Mouse (Mus musculus): ENCODE measurements around the gene Naif1.

Gene Naif1

DNA sequence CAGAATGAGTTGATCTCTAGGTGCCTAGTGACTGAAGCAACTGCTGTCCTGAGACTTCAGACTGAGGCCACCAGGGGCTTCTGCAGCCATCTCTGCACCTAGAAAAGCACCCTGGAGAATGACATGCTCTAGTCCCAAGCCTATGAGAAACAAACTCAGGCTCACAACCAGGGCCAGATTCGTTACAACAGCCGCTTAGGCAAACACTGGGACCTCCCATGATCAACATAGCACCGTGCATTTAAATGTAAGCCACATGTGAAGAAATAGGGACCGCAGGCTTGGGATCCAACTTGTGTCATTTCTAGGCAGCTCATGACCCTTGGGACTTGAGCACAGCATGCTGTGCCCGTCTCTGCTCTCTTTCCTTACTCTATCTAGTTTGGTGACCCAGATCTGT is 22.5 kb upstream of the Naif1 start:
- DNase-seq (ENCODE audit: low spot score in 2 of 2): no peak

GRCm38 (mm10) chr2:32428262-32428722 is 22.0 kb upstream of the Naif1 start:
- peak; percentile 48 to 67 for DNase-seq (ENCODE audit: low spot score in 2 of 2)

DNA sequence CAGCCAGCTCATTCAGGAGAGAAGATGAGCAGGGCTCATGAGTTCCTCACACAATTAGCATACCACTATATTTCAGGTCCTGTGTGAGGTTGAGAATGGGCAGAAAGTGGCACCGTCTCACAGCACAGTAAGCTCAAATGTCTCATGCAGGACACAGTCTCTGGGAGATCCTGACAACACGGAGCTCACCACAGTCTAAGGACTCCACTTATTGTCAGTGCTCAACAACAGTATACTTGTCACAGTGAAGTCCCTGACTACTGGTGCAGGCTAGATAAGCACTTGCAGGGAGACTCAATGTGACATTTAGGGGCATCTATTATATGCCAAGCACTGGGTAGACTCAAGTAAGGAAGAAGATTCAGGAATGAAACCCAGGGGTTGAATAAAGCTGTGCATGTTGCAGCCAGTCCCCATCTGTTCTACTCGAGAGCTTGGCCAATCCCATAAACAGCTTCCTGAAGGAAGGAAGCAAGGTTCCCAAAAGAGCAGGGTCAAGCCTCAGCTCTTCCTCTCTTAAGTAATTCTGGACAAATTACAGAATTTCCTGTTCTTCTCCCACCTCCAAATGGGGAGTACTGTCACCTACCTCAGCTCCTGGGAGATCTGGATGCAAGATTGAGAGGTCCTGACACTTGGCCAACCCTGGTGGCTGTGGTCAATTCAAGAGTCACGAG is 20.9 kb upstream of the Naif1 start:
- no peak for DNase-seq (ENCODE audit: low spot score in 2 of 2)

- DNase-seq (ENCODE audit: low spot score in 2 of 2): peak; percentile 86 to 87
These were observed 19.3 kb upstream of the Naif1 start for GRCm38 (mm10) chr2:32430701-32431676.

DNA sequence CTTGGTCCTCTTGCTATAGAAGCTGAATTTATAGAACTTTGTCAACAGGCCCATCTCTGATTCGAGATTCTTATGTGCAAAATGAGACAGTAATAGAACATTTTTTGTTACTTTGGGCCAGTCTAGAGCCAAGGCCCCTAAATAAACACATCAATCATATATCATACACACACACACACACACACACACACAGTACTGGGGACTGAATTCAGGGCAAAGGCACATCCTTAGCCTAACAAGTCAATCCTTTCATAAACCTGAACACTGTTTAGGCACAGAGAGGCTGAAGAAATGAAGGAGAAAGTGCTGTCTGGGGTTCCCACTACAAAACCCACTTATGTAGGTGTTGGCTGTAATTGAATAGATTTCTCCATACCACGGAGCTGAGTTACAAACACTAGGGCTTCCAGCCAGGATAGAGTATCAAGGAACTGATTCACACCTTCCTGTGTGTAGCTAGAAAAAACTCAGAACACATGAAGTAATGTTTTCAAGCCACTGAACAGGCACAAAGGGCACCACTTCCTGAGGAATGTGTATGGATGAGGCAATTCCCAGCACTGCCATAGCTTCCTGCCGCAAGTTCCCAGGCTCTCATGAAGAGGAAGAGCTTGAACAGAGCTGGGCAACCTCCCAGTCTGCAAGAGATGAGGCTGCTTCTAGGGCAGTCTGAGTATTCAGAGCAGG is 13.4 kb upstream of the Naif1 start:
- no peak for DNase-seq (ENCODE audit: low spot score in 2 of 2)

DNA sequence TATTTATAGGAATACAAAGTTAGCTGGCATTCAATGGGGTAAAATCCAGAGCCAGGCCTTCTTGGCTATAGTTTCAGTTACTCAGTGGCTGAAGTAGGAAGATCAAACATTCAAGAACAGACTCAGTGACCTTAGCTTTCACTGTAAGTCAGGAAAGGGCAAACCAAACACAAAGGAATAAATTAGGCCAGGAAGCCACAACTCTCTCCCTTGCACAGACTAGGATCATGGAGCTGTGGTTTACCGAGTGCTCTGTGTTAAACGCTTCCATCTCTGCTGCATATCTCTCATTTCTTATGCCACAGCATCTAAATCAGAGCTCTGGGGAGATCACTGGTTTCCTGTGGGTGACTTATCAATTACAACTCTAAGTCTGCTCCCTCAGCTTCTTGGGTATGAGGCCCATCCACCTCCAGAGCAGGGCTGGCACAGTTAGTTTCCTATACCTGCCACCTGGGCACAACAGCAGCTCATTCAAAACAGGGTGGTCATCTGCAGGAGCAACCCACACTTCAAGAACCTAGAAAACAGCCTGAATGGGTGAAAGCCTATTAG is 12.6 kb upstream of the Naif1 start:
- DNase-seq (ENCODE audit: low spot score in 2 of 2): no peak

GRCm38 (mm10) chr2:32438733-32439132 is 11.5 kb upstream of the Naif1 start:
- DNase-seq (ENCODE audit: low spot score in 2 of 2): no peak

GRCm38 (mm10) chr2:32439177-32439576 is 11.1 kb upstream of the Naif1 start:
- DNase-seq (ENCODE audit: low spot score in 2 of 2): no peak

GRCm38 (mm10) chr2:32440164-32440563 is 10.1 kb upstream of the Naif1 start:
- DNase-seq (ENCODE audit: low spot score in 2 of 2): no peak

DNA sequence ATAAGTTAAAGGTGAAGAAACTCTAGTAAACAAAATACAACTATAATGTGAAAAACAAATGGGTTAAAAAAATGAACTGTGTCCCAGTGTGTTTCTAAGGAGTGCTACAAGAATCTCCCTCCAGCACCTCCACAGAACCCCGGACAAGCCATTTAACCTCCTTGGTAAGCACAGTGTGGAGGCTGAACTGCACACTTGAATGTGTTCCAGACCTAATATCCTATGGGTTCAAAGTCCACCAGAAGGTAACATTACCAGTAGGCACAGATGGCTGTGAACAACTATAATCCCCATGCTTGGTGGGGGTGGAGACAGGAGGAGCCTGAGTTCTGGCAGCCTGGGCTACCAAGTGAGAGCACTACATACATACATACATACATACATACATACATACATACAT is 9.6 kb upstream of the Naif1 start:
- DNase-seq (ENCODE audit: low spot score in 2 of 2): no peak

DNA sequence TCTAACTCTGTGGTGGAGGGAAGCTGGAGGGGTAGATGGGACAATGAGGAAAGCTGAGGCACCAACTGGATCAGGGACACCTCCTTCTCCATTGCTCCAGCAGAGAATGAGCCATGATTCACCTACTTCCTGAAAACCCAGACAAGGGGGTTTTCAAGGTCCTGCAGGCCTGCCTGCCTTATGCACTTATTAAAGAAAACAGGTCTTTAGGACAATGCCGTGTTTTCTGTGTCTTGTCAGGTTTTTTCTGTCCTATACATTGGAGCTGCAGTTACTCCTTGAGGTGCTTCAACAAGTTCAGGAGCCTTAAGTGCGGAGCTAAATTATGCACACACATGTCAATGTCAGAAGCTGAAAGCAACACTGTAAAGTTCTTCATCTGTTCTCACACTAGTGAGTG is 8.7 kb upstream of the Naif1 start:
- no peak for DNase-seq (ENCODE audit: low spot score in 2 of 2)

GRCm38 (mm10) chr2:32445535-32445934 is 4.7 kb upstream of the Naif1 start:
- no peak for DNase-seq (ENCODE audit: low spot score in 2 of 2)

- DNase-seq (ENCODE audit: low spot score in 2 of 2): no peak
These were observed 2.9 kb upstream of the Naif1 start for GRCm38 (mm10) chr2:32447264-32447936.

GRCm38 (mm10) chr2:32448480-32448879 is 1.8 kb upstream of the Naif1 start:
- no peak for DNase-seq (ENCODE audit: low spot score in 2 of 2)

GRCm38 (mm10) chr2:32450881-32451844 is 906 bp downstream of the Naif1 start, which contains the start of gene Slc25a25:
Gene Slc25a25 (minus strand): TSS chr2:32451445.
- peak; percentile 96 to 98 for DNase-seq (ENCODE audit: low spot score in 2 of 2)

- peak; percentile 98 to 99 for DNase-seq (ENCODE audit: low spot score in 2 of 2)
These were observed 1.7 kb downstream of the Naif1 start for GRCm38 (mm10) chr2:32451870-32452372.

DNA sequence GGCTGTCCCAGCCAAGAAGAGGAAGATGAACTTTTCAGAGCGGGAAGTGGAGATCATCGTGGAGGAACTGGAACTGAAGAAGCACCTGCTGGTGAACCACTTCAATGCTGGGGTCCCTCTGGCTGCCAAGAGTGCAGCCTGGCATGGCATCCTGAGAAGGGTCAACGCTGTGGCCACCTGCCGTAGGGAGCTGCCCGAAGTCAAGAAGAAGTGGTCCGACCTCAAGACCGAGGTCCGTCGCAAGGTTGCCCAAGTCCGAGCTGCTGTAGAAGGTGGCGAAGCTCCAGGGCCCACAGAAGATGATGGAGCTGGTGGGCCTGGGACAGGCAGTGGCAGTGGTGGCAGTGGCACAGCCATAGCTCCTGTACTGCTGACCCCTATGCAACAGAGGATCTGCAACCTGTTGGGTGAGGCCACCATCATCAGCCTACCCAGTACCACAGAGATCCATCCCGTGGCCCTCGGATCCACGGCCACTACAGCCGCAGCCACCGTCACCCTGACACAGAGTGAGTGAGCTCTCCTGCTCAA is 2.2 kb downstream of the Naif1 start:
- peak; percentile 42 to 55 for DNase-seq (ENCODE audit: low spot score in 2 of 2)

GRCm38 (mm10) chr2:32453641-32454303 is 3.5 kb downstream of the Naif1 start:
- DNase-seq (ENCODE audit: low spot score in 2 of 2): no peak

- no peak for DNase-seq (ENCODE audit: low spot score in 2 of 2)
These were observed 4.4 kb downstream of the Naif1 start for GRCm38 (mm10) chr2:32454633-32455032.

Data from frontal cortex, postnatal 10 days (tissue).